Mouse (Mus musculus): ENCODE results near the gene Chad. TPM values are rescaled to one million over a fixed set of nuclear protein-coding genes. Genes with fewer than 3 reads are reported as not detected.

Gene Chad
- total RNA-seq, 2 experiments from 2014 or later, result 10.3 to 14.3 TPM

- no peak for DNase-seq
These were observed 268 bp downstream of the Chad start for GRCm38 (mm10) chr11:94565151-94565479.

- DNase-seq, result no peak
These were observed 1.7 kb downstream of the Chad start for GRCm38 (mm10) chr11:94566534-94566933.

- DNase-seq, result no peak
These were observed 2.5 kb downstream of the Chad start for GRCm38 (mm10) chr11:94567326-94567725.

GRCm38 (mm10) chr11:94570612-94571011 is 5.8 kb downstream of the Chad start:
- DNase-seq, result no peak

GRCm38 (mm10) chr11:94571850-94572249 is 7.0 kb downstream of the Chad start:
- DNase-seq, result no peak

GRCm38 (mm10) chr11:94574560-94574959 is 9.7 kb downstream of the Chad start:
- no peak for DNase-seq

- no peak for DNase-seq
These were observed 10.2 kb downstream of the Chad start for GRCm38 (mm10) chr11:94575036-94575435.

- no peak for DNase-seq
These were observed 11.5 kb downstream of the Chad start for GRCm38 (mm10) chr11:94576361-94576760.

GRCm38 (mm10) chr11:94580111-94580740 is 15.4 kb downstream of the Chad start:
- DNase-seq, result no peak

GRCm38 (mm10) chr11:94585091-94585490 is 20.2 kb downstream of the Chad start:
- no peak for DNase-seq

- no peak for DNase-seq
These were observed 22.7 kb downstream of the Chad start for GRCm38 (mm10) chr11:94587511-94587910.

GRCm38 (mm10) chr11:94596311-94596852 is 31.5 kb downstream of the Chad start:
- no peak for DNase-seq

- DNase-seq, result no peak
These were observed 32.5 kb downstream of the Chad start for GRCm38 (mm10) chr11:94597319-94597718.

- DNase-seq, result no peak
These were observed 33.7 kb downstream of the Chad start for GRCm38 (mm10) chr11:94598437-94599120.

- DNase-seq, result no peak
These were observed 35.6 kb downstream of the Chad start for GRCm38 (mm10) chr11:94600447-94600846.

- peak; percentile 81 for DNase-seq
These were observed 36.8 kb downstream of the Chad start, which contains the start of gene Acsf2 for GRCm38 (mm10) chr11:94601321-94602281. TSS of gene Acsf2 (minus strand) at chr11:94601871.

- DNase-seq, result no peak
These were observed 37.6 kb downstream of the Chad start for GRCm38 (mm10) chr11:94602356-94602955.

GRCm38 (mm10) chr11:94610744-94611740 is 46.2 kb downstream of the Chad start:
- DNase-seq, result no peak

- no peak for DNase-seq
These were observed 49.8 kb downstream of the Chad start for GRCm38 (mm10) chr11:94614603-94615002.

GRCm38 (mm10) chr11:94615494-94615893 is 50.6 kb downstream of the Chad start:
- no peak for DNase-seq

- DNase-seq, result no peak
These were observed 52.8 kb downstream of the Chad start for GRCm38 (mm10) chr11:94617646-94618045.
